Mouse (Mus musculus) intestine, embryonic 16.5 days (tissue): ENCODE results near the gene Aldh18a1. TPM values are rescaled to one million over a fixed set of nuclear protein-coding genes. Genes with fewer than 3 reads are reported as not detected.
A peak's percentile ranks its signal among the peaks of the same experiment; 100 is the strongest.

Experiments
- ATAC-seq: fragments of 200-750 bp; cut with Nextera tagmentation; 2 replicates; pipeline ENCODE4 v1.8.0; 2017; ENCODE audit warnings: moderate TSS enrichment, moderate library complexity
- H3K27ac ChIP-seq: fragments of 300-500 bp; sonication (generic); 2 replicates; pipeline ENCODE4 v1.5.1; 2014; ENCODE audit warnings: mild to moderate bottlenecking, low read length
- H3K27me3 ChIP-seq: fragments of 300-500 bp; sonication (generic); replicated peaks from 2 replicates; pipeline ENCODE4 v1.6.1; 2014; ENCODE audit warnings: low read length, control low read depth, mixed read lengths; ENCODE audit not compliant: control insufficient read depth, insufficient read depth
- H3K36me3 ChIP-seq: fragments of 300-500 bp; sonication (generic); 2 replicates; pipeline ENCODE4 v1.6.1; 2014; ENCODE audit warnings: low read length, control low read depth; ENCODE audit not compliant: control insufficient read depth, insufficient read depth
- H3K4me1 ChIP-seq: fragments of 300-500 bp; sonication (generic); 2 replicates; pipeline ENCODE4 v1.6.1; 2014; ENCODE audit warnings: low read length, control low read depth, mixed read lengths; ENCODE audit not compliant: control insufficient read depth, insufficient read depth
- H3K4me2 ChIP-seq: fragments of 300-500 bp; sonication (generic); 2 replicates; pipeline ENCODE4 v1.6.1; 2014; ENCODE audit warnings: low read depth, low read length, control low read depth
- H3K4me3 ChIP-seq: fragments of 300-500 bp; sonication (generic); 2 replicates; pipeline ENCODE4 v1.5.1; 2014; ENCODE audit warnings: mild to moderate bottlenecking, low read length
- H3K9ac ChIP-seq: fragments of 300-500 bp; sonication (generic); 2 replicates; pipeline ENCODE4 v1.6.1; 2014; ENCODE audit warnings: low read depth, low read length
- H3K9me3 ChIP-seq: fragments of 300-500 bp; sonication (generic); 2 replicates; pipeline ENCODE4 v1.6.1; 2016; ENCODE audit warnings: low read length, control low read depth; ENCODE audit not compliant: control insufficient read depth
- WGBS: fragments of 180-500 bp; shearing (Covaris S2); extraction: QIAGEN DNeasy Blood & Tissue Kit; methylation state at CpG from one replicate; pipeline ENCODE4 v1.1.7; 2014; 5-methylcytosine and 5-hydroxymethylcytosine counted together
- polyA plus RNA-seq: library from polyadenylated mRNA; unstranded; fragments of >200 nt; fragmentation: Nextera tagmentation; extraction: Ambion mirVana; gene quantifications from 2 replicates; pipeline ENCODE4 v1.2.1, GENCODE M21; 2015

The Aldh18a1 gene
- polyA plus RNA-seq, 1 experiment from 2014 or later: 299 TPM

DNA sequence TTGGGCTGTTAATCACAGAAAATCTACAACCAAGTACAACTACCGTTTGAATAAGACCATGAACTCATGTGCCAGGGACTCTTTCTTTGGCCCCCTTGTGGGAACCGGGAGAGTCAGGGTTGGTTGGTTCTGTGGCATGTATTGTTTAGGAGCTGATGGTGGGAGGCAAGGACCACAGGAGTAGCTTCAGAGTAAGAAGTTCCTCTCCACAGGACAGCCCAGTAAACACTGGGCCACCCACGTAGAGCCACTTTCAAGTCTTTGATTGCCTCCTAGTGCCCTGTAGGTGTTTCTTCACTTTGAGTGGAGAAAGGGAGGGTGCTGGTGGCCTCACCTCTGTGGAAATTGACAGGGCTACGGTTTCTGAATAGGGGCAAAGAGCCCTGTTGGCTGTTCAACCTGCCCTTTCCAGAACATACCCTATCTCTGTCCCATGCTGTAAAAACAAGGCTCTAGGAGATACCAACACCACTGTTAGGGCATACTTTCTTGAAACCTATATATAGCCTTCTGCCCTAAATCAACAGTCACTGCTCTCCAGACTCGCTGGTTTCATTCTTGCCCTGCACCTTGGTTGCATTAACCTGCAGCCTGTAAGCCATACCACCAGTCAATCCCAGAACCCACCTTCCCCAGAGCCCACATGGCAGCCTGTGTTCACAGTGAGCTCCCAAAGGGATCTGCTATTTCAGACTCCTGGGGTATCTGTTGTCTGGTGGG lies 39.3 kb downstream of the Aldh18a1 start:
- H3K4me1 ChIP-seq: no peaks in the 10 kb centered on the region
- peak; percentile 4; the same call in 1 of the 2 replicates for ATAC-seq
- peak overlapping the region; percentile 72 for H3K27ac ChIP-seq
- H3K4me2 ChIP-seq: no peak overlapping the region
- no peaks in the 10 kb centered on the region for H3K27me3 ChIP-seq
- H3K9me3 ChIP-seq: no peaks in the 10 kb centered on the region
- peaks cover 3% of the 10 kb centered on the region; the same call in 1 of the 2 replicates for H3K36me3 ChIP-seq
- WGBS: 32% methylated on average over 5 of the region's 5 CpGs
- H3K9ac ChIP-seq: no peak overlapping the region
- H3K4me3 ChIP-seq: no peak overlapping the region

DNA sequence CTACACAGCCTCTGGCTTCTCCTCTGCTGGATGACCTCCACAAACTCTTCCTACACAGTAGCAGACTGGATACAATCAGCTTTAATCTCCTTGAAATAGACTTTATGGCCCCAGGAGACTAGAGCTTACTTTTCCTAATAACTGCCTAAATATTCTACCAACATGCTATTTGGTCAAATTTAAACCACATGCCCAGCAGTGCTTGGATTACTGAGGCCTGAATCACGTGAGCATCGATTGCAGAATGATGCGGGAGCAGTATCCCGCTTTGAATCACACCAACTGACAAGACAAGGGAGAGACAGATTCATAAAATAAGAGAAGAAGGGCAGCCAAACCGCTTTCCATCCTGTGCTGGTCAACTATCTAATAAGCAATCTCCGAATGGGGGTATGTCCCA lies 39.9 kb downstream of the Aldh18a1 start:
- H3K4me3 ChIP-seq: no peak overlapping the region
- H3K4me1 ChIP-seq: no peaks in the 10 kb centered on the region
- ATAC-seq: no peak
- WGBS: 84% methylated on average over 6 of the region's 6 CpGs
- peak overlapping the region; percentile 72 for H3K27ac ChIP-seq
- no peak overlapping the region for H3K4me2 ChIP-seq
- H3K9me3 ChIP-seq: no peaks in the 10 kb centered on the region
- H3K36me3 ChIP-seq: 0 out of 2 replicates have a peak, but pooled peaks cover 3% of the 10 kb centered on the region
- no peaks in the 10 kb centered on the region for H3K27me3 ChIP-seq
- no peak overlapping the region for H3K9ac ChIP-seq

DNA sequence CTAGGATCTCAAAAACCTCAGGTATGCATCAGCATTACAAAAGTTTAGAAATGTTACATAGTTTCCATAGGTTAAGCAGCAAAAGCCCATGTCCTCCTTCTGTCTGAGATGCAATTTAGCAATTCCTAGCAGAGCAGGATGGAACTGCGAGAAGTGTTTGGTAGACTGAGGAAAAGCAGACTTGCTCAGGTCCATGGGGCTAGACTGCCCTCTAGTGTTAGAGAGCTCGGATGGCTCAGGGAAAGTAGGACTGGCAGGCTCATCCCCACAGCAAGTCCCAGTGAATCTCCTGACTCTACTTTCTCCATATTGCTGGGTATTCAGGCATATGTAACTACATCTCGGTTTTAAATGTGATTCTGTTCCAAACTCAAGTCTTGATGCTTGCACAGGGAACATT lies 43.4 kb downstream of the Aldh18a1 start:
- H3K9ac ChIP-seq: no peak overlapping the region
- H3K4me2 ChIP-seq: no peak overlapping the region
- H3K36me3 ChIP-seq: no peaks in the 10 kb centered on the region
- H3K9me3 ChIP-seq: no peaks in the 10 kb centered on the region
- WGBS: 8% methylated on average over 3 of the region's 3 CpGs
- H3K4me3 ChIP-seq: no peak overlapping the region
- no peaks in the 10 kb centered on the region for H3K4me1 ChIP-seq
- H3K27ac ChIP-seq: no peak overlapping the region
- ATAC-seq: peak; percentile 74; the same call in 1 of the 2 replicates
- no peaks in the 10 kb centered on the region for H3K27me3 ChIP-seq

- ATAC-seq: no peak
- no peaks in the 10 kb centered on the region for H3K36me3 ChIP-seq
- no peak overlapping the region for H3K4me2 ChIP-seq
- H3K4me3 ChIP-seq: no peak overlapping the region
- H3K9ac ChIP-seq: no peak overlapping the region
- no peaks in the 10 kb centered on the region for H3K4me1 ChIP-seq
- 73% methylated on average over 7 of the region's 7 CpGs for WGBS
- no peaks in the 10 kb centered on the region for H3K9me3 ChIP-seq
- H3K27ac ChIP-seq: no peak overlapping the region
- no peaks in the 10 kb centered on the region for H3K27me3 ChIP-seq
Measured at GRCm38 (mm10) chr19:40542776-40543175, 45.5 kb downstream of the Aldh18a1 start.

DNA sequence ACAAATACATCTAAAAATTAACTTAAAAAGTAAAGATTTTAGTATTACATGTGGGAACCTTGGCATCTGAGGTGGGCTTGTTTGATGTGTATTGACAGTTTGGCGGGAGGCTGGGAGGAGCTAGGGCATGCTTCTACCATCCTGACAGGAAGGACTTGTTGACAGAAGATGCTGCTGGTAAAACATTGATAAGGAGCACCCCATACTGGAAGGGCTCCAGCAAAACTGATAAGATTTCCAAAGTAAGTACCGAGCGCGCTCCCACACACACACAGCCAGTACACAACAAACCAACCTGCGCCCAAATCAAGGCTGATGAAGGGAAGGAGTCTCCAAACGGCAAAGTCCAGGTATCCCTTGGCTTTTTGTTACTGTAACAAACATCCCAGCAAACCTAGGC lies 51.7 kb downstream of the Aldh18a1 start:
- Histone ChIP-seq H3K4me2 (no peak overlapping the region), H3K9ac (no peak overlapping the region), H3K4me1 (no peaks in the 10 kb centered on the region), H3K4me3 (no peak overlapping the region), H3K27ac (no peak overlapping the region), H3K9me3 (no peaks in the 10 kb centered on the region), H3K27me3 (no peaks in the 10 kb centered on the region), H3K36me3 (no peaks in the 10 kb centered on the region)
- 0 out of 2 replicates have a peak, but pooled peaks have one; percentile 46 for ATAC-seq
- 80% methylated on average over 6 of the region's 6 CpGs for WGBS

GRCm38 (mm10) chr19:40532525-40532924 lies 55.7 kb downstream of the Aldh18a1 start:
- Histone ChIP-seq H3K4me2 (no peak overlapping the region), H3K27ac (no peak overlapping the region), H3K27me3 (no peaks in the 10 kb centered on the region), H3K4me3 (no peak overlapping the region), H3K9ac (no peak overlapping the region), H3K9me3 (no peaks in the 10 kb centered on the region), H3K4me1 (no peaks in the 10 kb centered on the region; the same call in 1 of the 2 replicates), H3K36me3 (no peaks in the 10 kb centered on the region)
- WGBS: 77% methylated on average over 5 of the region's 5 CpGs
- ATAC-seq: no peak

GRCm38 (mm10) chr19:40530323-40530722 lies 57.9 kb downstream of the Aldh18a1 start:
- Histone ChIP-seq H3K9ac (no peak overlapping the region), H3K4me2 (no peak overlapping the region), H3K9me3 (no peaks in the 10 kb centered on the region), H3K36me3 (no peaks in the 10 kb centered on the region), H3K27ac (no peak overlapping the region), H3K27me3 (no peaks in the 10 kb centered on the region), H3K4me1 (no peaks in the 10 kb centered on the region; the same call in 1 of the 2 replicates), H3K4me3 (no peak overlapping the region)
- 81% methylated on average over 2 of the region's 2 CpGs for WGBS
- no peak for ATAC-seq

DNA sequence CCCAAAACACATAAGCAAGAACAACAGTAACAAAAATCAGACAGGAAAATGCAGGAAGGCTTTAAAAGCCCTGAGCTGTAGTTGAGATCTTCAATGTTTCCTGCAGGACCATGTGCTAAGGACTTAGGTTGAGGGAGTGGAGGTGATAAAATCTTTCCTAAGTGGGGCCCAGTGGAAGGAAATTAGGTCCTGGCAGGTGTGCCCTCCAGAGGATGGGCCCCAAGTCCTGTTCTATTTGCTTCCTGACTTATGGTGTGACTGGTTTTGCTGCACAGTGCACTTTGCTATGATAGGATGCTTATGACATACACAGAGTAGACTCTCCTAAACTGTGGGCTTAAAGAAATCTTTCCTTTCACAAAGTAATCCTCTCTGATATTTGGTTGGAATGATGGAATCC lies 60.0 kb downstream of the Aldh18a1 start:
- Histone ChIP-seq H3K4me2 (no peak overlapping the region), H3K27ac (no peak overlapping the region), H3K27me3 (no peaks in the 10 kb centered on the region), H3K4me3 (no peak overlapping the region), H3K9ac (no peak overlapping the region), H3K36me3 (no peaks in the 10 kb centered on the region), H3K4me1 (no peaks in the 10 kb centered on the region; the same call in 1 of the 2 replicates), H3K9me3 (no peaks in the 10 kb centered on the region)
- ATAC-seq: peak; percentile 84

GRCm38 (mm10) chr19:40526367-40527014 lies 61.8 kb downstream of the Aldh18a1 start:
- Histone ChIP-seq H3K4me3 (no peak overlapping the region), H3K4me1 (no peaks in the 10 kb centered on the region; the same call in 1 of the 2 replicates), H3K4me2 (no peak overlapping the region), H3K9me3 (no peaks in the 10 kb centered on the region), H3K9ac (no peak overlapping the region), H3K36me3 (no peaks in the 10 kb centered on the region), H3K27me3 (no peaks in the 10 kb centered on the region), H3K27ac (no peak overlapping the region)
- ATAC-seq: no peak
- WGBS: 72% methylated on average over 9 of the region's 9 CpGs
